Mouse (Mus musculus) lung, postnatal 4 days (tissue): ENCODE results near the gene Mtfr1l.
"Not testable (repeated sequence)": the region's sequence is repeated elsewhere in the genome, so short reads cannot be mapped to it uniquely, and the experiment has no call there.

Experiments
- DNase-seq, 2 experiments: peaks; one replicate each; pipeline ENCODE4 v3.0.0; 2021

Gene Mtfr1l

GRCm38 (mm10) chr4:134515614-134516013, 19.6 kb downstream of the Mtfr1l start:
- peak; percentile 29 to 56 for DNase-seq

GRCm38 (mm10) chr4:134514309-134514930, 20.8 kb downstream of the Mtfr1l start:
- peak in 1 of 2 experiments; percentile 31 for DNase-seq

- DNase-seq, result peak; percentile 82 to 84
Observed at GRCm38 (mm10) chr4:134512798-134513197, 22.4 kb downstream of the Mtfr1l start.

GRCm38 (mm10) chr4:134511730-134512129, 23.5 kb downstream of the Mtfr1l start:
- no peak for DNase-seq

- DNase-seq, result peak; percentile 92 to 93
Observed at GRCm38 (mm10) chr4:134510845-134511411, 24.3 kb downstream of the Mtfr1l start, which contains the start of gene Aunip. Gene Aunip (plus strand): TSS chr4:134510999.

- no peak for DNase-seq
Observed at GRCm38 (mm10) chr4:134510396-134510795, 24.8 kb downstream of the Mtfr1l start.

- no peak for DNase-seq
Observed at GRCm38 (mm10) chr4:134506713-134507112, 28.5 kb downstream of the Mtfr1l start.

GRCm38 (mm10) chr4:134505966-134506594, 29.1 kb downstream of the Mtfr1l start:
- no peak for DNase-seq

- no peak for DNase-seq
Observed at GRCm38 (mm10) chr4:134505303-134505789, 29.8 kb downstream of the Mtfr1l start.

- DNase-seq, result no peak
Observed at GRCm38 (mm10) chr4:134503686-134504357, 31.4 kb downstream of the Mtfr1l start.

- no peak for DNase-seq
Observed at GRCm38 (mm10) chr4:134501095-134501494, 34.1 kb downstream of the Mtfr1l start.

- not testable (repeated sequence) for DNase-seq
Observed at GRCm38 (mm10) chr4:134498983-134499382, 36.2 kb downstream of the Mtfr1l start.

- DNase-seq, result no peak
Observed at GRCm38 (mm10) chr4:134497986-134498731, 37.0 kb downstream of the Mtfr1l start.

- DNase-seq, result no peak
Observed at GRCm38 (mm10) chr4:134497223-134497622, 38.0 kb downstream of the Mtfr1l start.

- peak; percentile 87 to 92 for DNase-seq
Observed at GRCm38 (mm10) chr4:134496595-134497210, 38.5 kb downstream of the Mtfr1l start, which contains the start of gene Paqr7. Gene Paqr7 (plus strand): TSS chr4:134496697.

GRCm38 (mm10) chr4:134495546-134495923, 39.7 kb downstream of the Mtfr1l start:
- peak; percentile 46 to 55 for DNase-seq

- peak; percentile 62 to 72 for DNase-seq
Observed at GRCm38 (mm10) chr4:134494780-134495545, 40.2 kb downstream of the Mtfr1l start.

GRCm38 (mm10) chr4:134494161-134494560, 41.0 kb downstream of the Mtfr1l start:
- peak in 1 of 2 experiments; percentile 8 for DNase-seq

- peak; percentile 54 to 64 for DNase-seq
Observed at GRCm38 (mm10) chr4:134491716-134492115, 43.5 kb downstream of the Mtfr1l start.

- no peak for DNase-seq
Observed at GRCm38 (mm10) chr4:134489986-134490665, 45.1 kb downstream of the Mtfr1l start.

- DNase-seq, result no peak
Observed at GRCm38 (mm10) chr4:134488211-134488610, 47.0 kb downstream of the Mtfr1l start.
